Mouse (Mus musculus): ENCODE data around the gene Per1.
"Not testable (repeated sequence)": the region's sequence is repeated elsewhere in the genome, so short reads cannot be mapped to it uniquely, and the experiment has no call there.

DNA sequence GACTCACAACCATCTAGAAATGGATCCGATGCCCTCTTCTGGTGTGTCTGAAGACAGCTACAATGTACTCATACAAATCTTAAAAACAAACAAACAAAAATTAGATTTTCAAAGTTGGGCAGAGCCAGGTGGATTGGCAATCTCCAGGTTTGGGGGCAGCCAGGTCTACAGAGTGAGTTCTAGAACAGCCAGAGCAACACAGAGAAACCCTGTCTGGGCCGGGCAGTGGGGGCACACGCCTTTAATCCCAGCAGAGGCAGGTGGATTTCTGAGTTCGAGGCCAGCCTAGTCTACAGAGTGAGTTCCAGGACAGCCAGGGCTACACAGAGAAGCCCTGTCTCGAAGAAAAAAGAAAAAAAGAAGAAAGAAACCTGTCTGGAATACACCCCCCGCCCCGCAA is 1.2 kb upstream of the Per1 start:
- TF ChIP-seq CTCF (IDR thresholded peaks at IDR 0.05; ENCODE audit: extremely low read depth, insufficient read length, insufficient replicate concordance, low read depth, low read length); POLR2A (IDR thresholded peaks at IDR 0.05; ENCODE audit: low read depth, low read length): not testable (repeated sequence)

Data from small intestine, adult 2 months (tissue).